Mouse (Mus musculus) midbrain, embryonic 12.5 days (tissue): ENCODE results near the gene Lrrc71. TPM values are rescaled to one million over a fixed set of nuclear protein-coding genes. Genes with fewer than 3 reads are reported as not detected.

Experiments used
- ATAC-seq: fragments of 200-750 bp; cut with Nextera tagmentation; 2 replicates; pipeline ENCODE4 v1.8.0; 2017; ENCODE audit warnings: low read depth, moderate TSS enrichment, moderate library complexity; ENCODE audit not compliant: low FRiP score
- H3K27ac ChIP-seq: fragments of 300-500 bp; sonication (generic); replicated peaks from 2 replicates; pipeline ENCODE4 v1.5.1; 2016; ENCODE audit warnings: mild to moderate bottlenecking
- H3K27me3 ChIP-seq: fragments of 300-500 bp; sonication (generic); 2 replicates; pipeline ENCODE4 v1.6.1; 2016; ENCODE audit warnings: mild to moderate bottlenecking
- H3K36me3 ChIP-seq: fragments of 300-500 bp; sonication (generic); 2 replicates; pipeline ENCODE4 v1.6.1; 2016
- H3K4me1 ChIP-seq: fragments of 300-500 bp; sonication (generic); 2 replicates; pipeline ENCODE4 v1.6.1; 2016
- H3K4me2 ChIP-seq: fragments of 300-500 bp; sonication (generic); replicated peaks from 2 replicates; pipeline ENCODE4 v1.6.1; 2016; ENCODE audit warnings: mild to moderate bottlenecking, moderate library complexity
- H3K4me3 ChIP-seq: fragments of 300-500 bp; sonication (generic); 2 replicates; pipeline ENCODE4 v1.5.1; 2016; ENCODE audit warnings: mild to moderate bottlenecking
- H3K9ac ChIP-seq: fragments of 300-500 bp; sonication (generic); replicated peaks from 2 replicates; pipeline ENCODE4 v1.6.1; 2016; ENCODE audit warnings: mild to moderate bottlenecking, moderate library complexity
- H3K9me3 ChIP-seq: fragments of 300-500 bp; sonication (generic); 2 replicates; pipeline ENCODE4 v1.6.1; 2016; ENCODE audit warnings: mild to moderate bottlenecking
- WGBS: fragments of 180-500 bp; shearing (Covaris S2); methylation state at CpG from one replicate; pipeline ENCODE4 v1.1.7; 2016; 5-methylcytosine and 5-hydroxymethylcytosine counted together
- polyA plus RNA-seq: library from polyadenylated mRNA; unstranded; fragments of >200 nt; fragmentation: Nextera tagmentation; extraction: Ambion mirVana; gene quantifications from 2 replicates; pipeline ENCODE4 v1.2.1, GENCODE M21; 2016

Lrrc71 gene
- polyA plus RNA-seq, 1 experiment from 2014 or later, result 0.73 TPM

GRCm38 (mm10) chr3:87738906-87739305, 9.5 kb downstream of the Lrrc71 start:
- Histone ChIP-seq H3K27ac (no peak overlapping the region), H3K27me3 (no peaks in the 10 kb centered on the region), H3K4me1 (no peaks in the 10 kb centered on the region), H3K4me2 (no peak overlapping the region), H3K4me3 (no peak overlapping the region), H3K9me3 (no peaks in the 10 kb centered on the region), H3K36me3 (peaks cover 49% of the 10 kb centered on the region), H3K9ac (no peak overlapping the region)
- no peak for ATAC-seq
- WGBS, result 81% methylated on average over 5 of the region's 5 CpGs

- no peak for ATAC-seq
- Histone ChIP-seq H3K4me3 (no peak overlapping the region), H3K36me3 (peaks cover 83% of the 10 kb centered on the region), H3K4me1 (no peaks in the 10 kb centered on the region), H3K27ac (no peak overlapping the region), H3K27me3 (no peaks in the 10 kb centered on the region), H3K9me3 (no peaks in the 10 kb centered on the region), H3K4me2 (no peak overlapping the region), H3K9ac (no peak overlapping the region)
- WGBS, result 87% methylated on average over 9 of the region's 9 CpGs
Observed at GRCm38 (mm10) chr3:87735335-87735734, 13.1 kb downstream of the Lrrc71 start.

DNA sequence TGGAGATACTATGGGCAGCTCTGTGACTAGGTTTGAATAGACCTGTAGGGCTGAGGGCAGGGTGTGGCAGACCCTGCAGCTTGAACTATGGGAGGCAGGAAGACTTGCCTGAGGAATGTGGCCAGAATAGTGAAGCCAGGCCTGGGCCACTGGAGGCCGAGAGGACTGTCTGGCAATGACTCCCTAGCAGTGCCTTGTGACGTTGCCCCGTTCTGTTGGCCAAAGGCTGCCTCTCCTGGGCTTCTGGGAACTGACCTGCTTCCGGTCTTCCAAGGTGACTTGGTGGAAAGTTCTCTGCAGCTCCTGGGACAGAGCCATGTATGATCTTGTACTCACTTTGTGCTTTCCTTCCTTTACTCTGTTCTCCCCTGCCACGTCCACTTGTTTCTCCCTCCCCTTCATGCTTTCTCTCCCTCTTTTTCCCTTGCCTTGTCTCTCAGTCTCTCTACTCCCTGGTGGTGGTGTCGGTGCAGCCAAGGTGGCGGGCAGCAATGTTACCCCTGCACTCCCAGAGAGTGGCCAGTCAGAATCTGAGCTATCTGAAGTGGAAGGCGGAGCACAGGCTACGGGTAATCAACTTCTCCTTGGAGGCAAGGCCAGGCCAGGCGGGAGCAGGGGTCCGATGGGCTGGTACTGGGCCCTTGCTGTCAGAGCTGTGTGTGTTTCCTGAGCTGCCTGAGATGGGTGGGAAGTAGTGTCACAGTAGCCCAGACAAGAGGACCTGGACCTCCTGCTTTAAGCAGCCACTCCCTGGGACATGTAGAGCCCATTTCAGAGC, 14.3 kb downstream of the Lrrc71 start:
- 88% methylated on average over 11 of the region's 11 CpGs for WGBS
- H3K36me3 ChIP-seq, result peaks cover 89% of the 10 kb centered on the region
- ATAC-seq, result no peak

GRCm38 (mm10) chr3:87733098-87733497, 15.3 kb downstream of the Lrrc71 start:
- H3K9ac ChIP-seq, result no peak overlapping the region
- no peak for ATAC-seq
- H3K4me3 ChIP-seq, result no peak overlapping the region
- H3K27ac ChIP-seq, result no peak overlapping the region
- H3K9me3 ChIP-seq, result no peaks in the 10 kb centered on the region
- no peak overlapping the region for H3K4me2 ChIP-seq
- H3K4me1 ChIP-seq, result no peaks in the 10 kb centered on the region
- no peaks in the 10 kb centered on the region for H3K27me3 ChIP-seq
- peaks cover 94% of the 10 kb centered on the region for H3K36me3 ChIP-seq
- WGBS, result 82% methylated on average over 4 of the region's 4 CpGs

More for the DNA sequence above, 14.3 kb downstream of the Lrrc71 start:
- Histone ChIP-seq H3K4me3 (no peak overlapping the region), H3K27me3 (no peaks in the 10 kb centered on the region), H3K4me1 (no peaks in the 10 kb centered on the region), H3K4me2 (no peak overlapping the region), H3K9ac (no peak overlapping the region), H3K27ac (no peak overlapping the region), H3K9me3 (no peaks in the 10 kb centered on the region)

DNA sequence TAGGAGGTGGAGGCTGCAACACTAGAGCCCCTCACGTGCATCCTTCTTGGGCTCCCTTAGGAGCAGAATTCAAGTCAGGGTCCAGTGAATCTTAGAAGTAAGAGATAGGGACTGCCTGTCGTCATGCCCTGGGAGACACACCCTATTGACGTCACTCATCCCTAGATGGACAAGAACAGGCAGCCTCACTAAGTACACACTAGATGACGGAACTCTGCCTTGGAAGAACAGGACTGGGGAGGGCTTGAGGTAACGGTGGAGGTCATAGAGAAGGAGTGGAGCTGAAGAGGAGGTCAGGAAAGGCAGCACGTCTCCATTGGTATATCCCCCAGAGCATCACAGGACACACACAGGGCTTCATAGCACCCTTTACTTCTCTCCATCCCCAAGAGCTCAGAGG, 19.7 kb downstream of the Lrrc71 start:
- Histone ChIP-seq H3K9ac (no peak overlapping the region), H3K4me1 (no peaks in the 10 kb centered on the region), H3K4me2 (no peak overlapping the region), H3K27ac (no peak overlapping the region), H3K9me3 (no peaks in the 10 kb centered on the region), H3K4me3 (no peak overlapping the region), H3K36me3 (peaks cover 94% of the 10 kb centered on the region), H3K27me3 (no peaks in the 10 kb centered on the region)
- 93% methylated on average over 6 of the region's 6 CpGs for WGBS
- no peak for ATAC-seq

DNA sequence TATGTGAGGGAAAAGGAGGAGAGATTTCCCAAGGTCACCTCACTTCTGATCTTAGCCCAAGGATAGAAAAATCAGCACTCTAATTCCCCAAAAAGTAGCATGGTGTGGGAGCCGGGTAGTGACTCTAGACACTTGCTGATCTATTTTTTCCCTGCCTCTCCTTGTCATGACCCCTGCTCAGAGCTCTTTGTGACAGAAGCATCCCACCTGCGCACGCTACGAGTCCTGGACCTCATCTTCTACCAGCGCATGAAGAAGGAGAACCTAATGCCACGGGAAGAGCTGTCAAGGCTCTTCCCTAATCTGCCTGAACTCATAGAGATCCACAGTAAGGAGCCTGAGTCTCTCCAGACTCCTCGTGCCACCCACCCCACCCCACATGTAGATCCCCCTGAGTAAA, 22.2 kb downstream of the Lrrc71 start:
- WGBS, result 94% methylated on average over 7 of the region's 7 CpGs
- H3K36me3 ChIP-seq, result peaks cover 94% of the 10 kb centered on the region

GRCm38 (mm10) chr3:87725396-87726160, 22.8 kb downstream of the Lrrc71 start:
- Histone ChIP-seq H3K9me3 (no peaks in the 10 kb centered on the region), H3K4me2 (no peak overlapping the region), H3K4me3 (no peak overlapping the region), H3K27ac (no peak overlapping the region), H3K36me3 (peaks cover 96% of the 10 kb centered on the region), H3K27me3 (no peaks in the 10 kb centered on the region), H3K9ac (no peak overlapping the region), H3K4me1 (no peaks in the 10 kb centered on the region)
- 98% methylated on average over 16 of the region's 16 CpGs for WGBS
- no peak for ATAC-seq

More for the DNA sequence above, 22.2 kb downstream of the Lrrc71 start:
- Histone ChIP-seq H3K4me1 (no peaks in the 10 kb centered on the region), H3K4me3 (no peak overlapping the region), H3K27ac (no peak overlapping the region), H3K9ac (no peak overlapping the region), H3K4me2 (no peak overlapping the region), H3K27me3 (no peaks in the 10 kb centered on the region), H3K9me3 (no peaks in the 10 kb centered on the region)
- no peak for ATAC-seq

DNA sequence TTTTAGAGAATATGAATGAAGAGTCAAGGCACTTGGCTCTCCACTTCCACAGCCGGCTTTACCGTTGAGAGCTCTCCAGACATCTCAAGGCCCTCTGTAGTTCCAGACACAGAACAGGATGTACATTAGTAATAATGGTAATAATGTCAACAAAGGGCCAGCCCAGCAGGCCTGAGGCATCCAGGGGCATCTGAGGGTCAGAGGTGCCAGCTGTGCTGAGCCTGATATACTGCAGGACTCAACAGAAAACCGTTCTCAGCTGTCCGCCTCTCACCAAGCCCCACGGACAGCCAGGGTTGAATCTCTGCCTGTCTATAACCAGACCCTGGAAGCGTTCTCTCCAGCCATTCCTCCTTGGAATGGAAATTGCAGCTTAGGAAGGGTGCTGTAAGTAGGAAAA, 23.9 kb downstream of the Lrrc71 start:
- no peak for ATAC-seq

DNA sequence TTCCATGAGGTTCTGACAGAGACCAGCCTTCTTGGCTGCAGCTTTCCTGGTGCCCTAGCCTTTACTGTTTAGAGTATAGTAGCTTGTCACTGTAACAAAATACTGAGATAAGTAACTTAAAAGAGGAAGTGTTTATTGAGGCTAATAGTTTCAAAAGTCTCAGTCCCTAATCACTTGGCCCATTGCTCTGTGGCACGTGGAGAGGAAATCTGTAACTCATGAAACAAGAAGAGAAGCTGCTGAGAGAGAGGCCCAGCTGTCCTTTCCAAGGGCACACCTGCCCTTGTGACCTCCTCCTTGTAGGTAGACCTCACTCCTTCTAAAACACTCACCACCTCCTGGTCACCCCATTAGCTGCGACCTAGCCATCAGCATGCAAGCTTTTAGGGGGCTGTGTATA, 29.9 kb downstream of the Lrrc71 start:
- ATAC-seq, result no peak
- Histone ChIP-seq H3K4me1 (no peaks in the 10 kb centered on the region), H3K4me2 (no peak overlapping the region), H3K4me3 (no peak overlapping the region), H3K27ac (no peak overlapping the region), H3K36me3 (peaks cover 95% of the 10 kb centered on the region), H3K9me3 (no peaks in the 10 kb centered on the region), H3K9ac (no peak overlapping the region), H3K27me3 (no peaks in the 10 kb centered on the region)
- WGBS, result 91% methylated on average over 2 of the region's 2 CpGs

More for the DNA sequence above, 23.9 kb downstream of the Lrrc71 start:
- Histone ChIP-seq H3K9me3 (no peaks in the 10 kb centered on the region), H3K4me3 (no peak overlapping the region), H3K4me1 (no peaks in the 10 kb centered on the region), H3K4me2 (no peak overlapping the region), H3K27me3 (no peaks in the 10 kb centered on the region), H3K27ac (no peak overlapping the region), H3K36me3 (peaks cover 95% of the 10 kb centered on the region), H3K9ac (no peak overlapping the region)
- WGBS, result 84% methylated on average over 6 of the region's 6 CpGs

Other genes starting within 250 kb of the Lrrc71 start
- 13.8 and 15.4 TPM in 2 replicates for gene Etv3, start 223.2 kb downstream of the Lrrc71 start, polyA plus RNA-seq
- gene Arhgef11, start 131.1 kb downstream of the Lrrc71 start, polyA plus RNA-seq, result 28.7 and 29.1 TPM in 2 replicates
- 3.0 and 3.9 TPM in 2 replicates for gene Ntrk1, start 46.5 kb upstream of the Lrrc71 start, polyA plus RNA-seq
- 1.2 TPM in 2 replicates for gene Insrr, start 48.3 kb upstream of the Lrrc71 start, polyA plus RNA-seq
- 8.9 and 12.6 TPM in 2 replicates for gene Pear1, start 75.7 kb upstream of the Lrrc71 start, polyA plus RNA-seq
- not detected in 2 replicates for gene Sh2d2a, start 98.1 kb upstream of the Lrrc71 start, polyA plus RNA-seq
- gene Prcc, start 137.0 kb upstream of the Lrrc71 start, polyA plus RNA-seq, result 15.7 and 15.9 TPM in 2 replicates
- 233 and 243 TPM in 2 replicates for gene Hdgf, start 157.7 kb upstream of the Lrrc71 start, polyA plus RNA-seq
- 73.5 and 77.8 TPM in 2 replicates for gene Mrpl24, start 170.9 kb upstream of the Lrrc71 start, polyA plus RNA-seq
- 78.7 and 79.0 TPM in 2 replicates for gene Isg20l2, start 181.7 kb upstream of the Lrrc71 start, polyA plus RNA-seq
- gene Rrnad1, start 182.1 kb upstream of the Lrrc71 start, polyA plus RNA-seq, result 23.5 and 24.2 TPM in 2 replicates
- gene Crabp2, start 200.0 kb upstream of the Lrrc71 start, polyA plus RNA-seq, result 291 and 335 TPM in 2 replicates
- gene Nes, start 222.5 kb upstream of the Lrrc71 start, polyA plus RNA-seq, result 183 and 196 TPM in 2 replicates